Mouse (Mus musculus): ENCODE measurements around the gene Nit1.

Gene Nit1

DNA sequence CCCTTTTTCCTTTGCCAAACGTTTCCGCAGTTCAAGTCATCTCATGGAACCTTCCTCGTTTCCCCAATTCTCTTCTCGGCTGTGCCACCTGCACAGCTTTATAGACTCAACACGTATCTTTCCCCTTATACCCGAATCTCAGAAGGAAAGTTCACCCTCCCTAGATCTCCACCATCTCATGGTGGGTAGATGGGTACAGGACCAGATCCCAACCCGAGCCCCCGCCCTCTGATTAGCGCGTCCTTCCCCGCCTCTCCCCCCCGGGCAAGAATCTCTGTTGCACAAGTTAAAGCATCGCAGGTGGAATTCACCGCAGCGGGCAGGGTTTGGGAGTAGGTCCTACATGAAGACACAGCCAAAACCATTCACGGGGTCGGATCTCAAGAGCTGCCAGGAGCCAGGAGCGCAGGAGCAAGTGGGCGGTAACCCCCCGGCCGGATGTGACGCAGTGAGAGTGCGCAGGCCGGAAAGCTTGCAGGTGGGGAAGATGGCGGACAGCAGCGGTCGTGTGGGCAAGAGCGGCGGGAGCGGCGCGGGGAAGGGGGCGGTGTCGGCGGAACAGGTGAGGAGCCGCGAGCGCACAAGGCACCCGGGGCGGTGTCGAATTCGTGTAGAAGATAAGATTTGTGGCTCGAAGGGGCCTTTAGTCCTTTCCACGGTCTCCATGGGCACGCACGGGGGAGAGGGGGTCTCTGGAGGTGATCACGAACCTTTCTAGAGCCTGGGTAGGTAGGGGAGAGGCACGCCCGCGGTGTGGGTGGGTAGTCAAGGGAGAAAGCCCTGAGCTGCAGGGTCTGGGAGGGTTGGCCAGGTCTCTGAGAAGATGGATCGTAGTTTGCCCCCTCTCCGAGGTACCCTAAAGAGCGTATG lies at the start of gene Nit1, which contains the start of gene Pfdn2:
Gene Nit1, minus strand, starts transcription at position 422 of the 870 bp plus-strand sequence.
Gene Pfdn2, plus strand, starts transcription at position 446 of the 870 bp plus-strand sequence.
- DNase-seq (ENCODE audit: low read depth, low spot score): peak; percentile 91

DNA sequence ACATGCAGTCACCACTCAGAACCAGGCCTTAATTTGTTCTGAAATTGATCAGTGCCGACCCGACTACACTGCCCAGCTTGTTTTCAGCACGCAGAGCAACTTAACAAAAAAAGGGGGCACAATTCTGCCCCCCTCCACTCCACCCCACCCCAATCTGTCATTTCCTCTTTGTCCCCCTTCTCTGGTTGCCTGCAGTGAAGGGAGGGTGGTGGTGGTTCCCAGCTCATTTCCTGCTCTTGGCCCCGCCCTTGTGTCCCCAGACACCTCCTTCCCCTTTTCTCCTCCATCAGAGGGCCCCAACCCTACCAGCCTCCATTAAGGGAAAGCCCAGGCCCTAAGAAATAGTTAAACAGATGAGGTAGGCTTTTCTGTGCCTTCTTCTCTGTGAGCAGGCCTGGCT lies 44.7 kb upstream of the Nit1 start:
- no peak for DNase-seq (ENCODE audit: low read depth, low spot score)

DNA sequence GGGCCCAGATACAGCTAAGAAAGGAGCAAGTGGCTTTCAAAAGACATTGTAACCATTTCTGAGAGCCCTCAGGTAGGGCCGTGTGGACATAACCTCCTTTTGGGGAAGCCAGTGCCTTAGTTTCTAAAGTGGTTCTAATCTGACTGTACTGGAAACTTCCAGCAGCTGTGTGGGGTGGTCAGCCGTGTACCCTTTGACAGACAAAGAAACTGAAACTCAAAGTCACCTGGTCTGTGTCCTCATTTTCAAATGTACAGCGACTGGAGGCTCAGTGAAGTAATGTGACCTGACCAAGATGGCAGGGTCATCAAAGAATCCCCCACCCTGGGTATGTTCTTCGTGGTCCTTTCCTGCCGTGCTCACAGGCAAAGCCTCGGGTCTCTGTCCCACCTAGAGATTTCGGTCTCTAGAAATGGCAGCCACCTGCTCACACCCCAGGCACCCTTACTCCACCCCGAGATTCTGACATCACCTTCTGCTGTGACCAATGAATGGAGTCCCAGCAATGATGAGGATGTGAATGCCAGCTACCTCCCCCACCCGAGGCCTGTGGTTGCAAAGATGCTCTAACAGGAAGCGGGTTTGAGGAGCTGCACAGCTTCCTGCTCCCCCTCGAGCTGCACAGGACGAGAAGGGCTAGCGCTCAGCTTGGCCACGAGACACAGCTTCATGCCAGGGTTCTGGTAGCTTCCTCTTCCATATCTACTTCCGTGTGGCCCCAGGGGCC lies 43.1 kb upstream of the Nit1 start, which contains the start of gene Arhgap30:
Gene Arhgap30, plus strand, starts transcription at position 579 of the 727 bp plus-strand sequence.
- no peak for DNase-seq (ENCODE audit: low read depth, low spot score)

DNA sequence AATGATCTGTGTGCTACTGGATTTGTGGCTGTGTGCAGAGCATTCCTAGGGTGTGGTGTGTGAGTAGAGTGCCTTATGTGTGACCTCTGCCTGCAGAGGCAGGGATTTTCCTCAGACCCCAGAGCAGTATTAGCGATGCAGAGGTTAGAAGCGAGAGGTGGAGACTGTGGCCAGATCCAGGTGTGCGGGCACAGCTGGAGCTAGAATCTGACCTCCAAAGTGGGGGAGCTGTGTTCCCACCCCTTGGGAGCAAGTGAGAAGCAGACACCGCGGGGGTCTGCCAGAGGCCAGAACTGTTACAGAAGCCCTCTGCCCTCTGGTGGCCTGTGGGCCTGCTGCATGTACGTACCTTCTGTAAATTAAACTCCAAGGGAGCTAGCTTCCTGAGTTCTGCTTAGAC lies 41.7 kb upstream of the Nit1 start:
- DNase-seq (ENCODE audit: low read depth, low spot score): no peak

DNA sequence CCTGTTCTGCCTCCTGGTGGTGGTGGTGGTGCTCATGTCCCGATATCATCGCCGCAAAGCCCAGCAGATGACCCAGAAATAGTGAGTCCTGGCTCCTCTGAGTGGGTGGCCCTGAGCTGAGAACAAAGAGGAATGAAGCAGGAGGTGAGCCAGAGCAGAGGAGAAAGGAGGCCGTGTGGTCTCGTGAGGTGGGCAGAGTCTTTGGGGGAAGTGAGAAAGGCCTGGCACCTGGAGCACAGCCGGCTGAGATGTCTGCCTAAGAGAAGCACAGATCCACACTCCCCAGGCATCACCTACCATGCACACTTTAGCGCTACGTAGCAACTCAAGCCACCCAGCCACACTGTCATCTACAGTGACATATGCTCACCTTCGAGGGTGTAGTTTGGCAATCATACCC lies 39.7 kb upstream of the Nit1 start:
- no peak for DNase-seq (ENCODE audit: low read depth, low spot score)

DNA sequence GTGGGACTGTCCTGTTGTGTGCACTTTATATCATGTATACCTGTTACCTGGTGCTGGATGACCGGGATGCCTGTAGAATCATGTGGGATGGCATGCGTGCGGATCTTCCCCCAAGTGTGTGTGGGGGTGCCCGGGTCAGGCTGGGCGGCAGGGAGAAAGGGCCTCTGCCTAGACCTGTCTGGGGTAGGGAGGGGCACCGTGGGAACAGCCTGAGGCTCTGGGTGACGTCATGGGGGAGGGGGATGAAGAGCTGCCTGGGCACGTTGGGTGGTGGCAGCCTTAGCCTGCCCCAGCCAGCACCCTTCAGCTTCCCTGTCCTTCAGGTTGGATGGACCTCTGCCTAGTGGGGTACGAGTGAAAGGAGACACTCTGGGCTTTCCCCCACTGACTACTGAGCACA lies 38.9 kb upstream of the Nit1 start:
- no peak for DNase-seq (ENCODE audit: low read depth, low spot score)

DNA sequence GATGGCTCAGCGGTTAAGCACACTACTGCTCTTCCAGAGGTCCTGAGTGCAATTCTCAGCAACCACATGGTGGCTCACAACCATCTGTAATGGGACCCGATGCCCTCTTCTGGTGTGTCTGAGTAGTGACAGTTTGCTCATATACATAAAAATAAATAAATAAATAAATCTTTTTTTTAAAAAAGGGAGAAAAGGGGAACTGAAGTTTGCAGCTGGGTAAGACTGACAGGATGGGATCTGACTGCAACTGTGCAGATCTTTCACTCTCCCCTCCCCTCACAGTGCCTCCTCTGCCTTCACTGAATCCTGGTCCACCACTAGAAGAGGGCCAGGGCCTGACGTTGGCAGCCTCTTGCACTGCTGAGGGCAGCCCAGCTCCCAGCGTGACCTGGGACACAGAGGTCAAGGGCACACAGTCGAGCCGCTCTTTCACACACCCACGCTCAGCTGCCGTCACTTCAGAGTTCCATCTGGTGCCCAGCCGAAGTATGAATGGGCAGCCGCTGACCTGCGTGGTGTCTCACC lies 36.7 kb upstream of the Nit1 start:
- DNase-seq (ENCODE audit: low read depth, low spot score): no peak

DNA sequence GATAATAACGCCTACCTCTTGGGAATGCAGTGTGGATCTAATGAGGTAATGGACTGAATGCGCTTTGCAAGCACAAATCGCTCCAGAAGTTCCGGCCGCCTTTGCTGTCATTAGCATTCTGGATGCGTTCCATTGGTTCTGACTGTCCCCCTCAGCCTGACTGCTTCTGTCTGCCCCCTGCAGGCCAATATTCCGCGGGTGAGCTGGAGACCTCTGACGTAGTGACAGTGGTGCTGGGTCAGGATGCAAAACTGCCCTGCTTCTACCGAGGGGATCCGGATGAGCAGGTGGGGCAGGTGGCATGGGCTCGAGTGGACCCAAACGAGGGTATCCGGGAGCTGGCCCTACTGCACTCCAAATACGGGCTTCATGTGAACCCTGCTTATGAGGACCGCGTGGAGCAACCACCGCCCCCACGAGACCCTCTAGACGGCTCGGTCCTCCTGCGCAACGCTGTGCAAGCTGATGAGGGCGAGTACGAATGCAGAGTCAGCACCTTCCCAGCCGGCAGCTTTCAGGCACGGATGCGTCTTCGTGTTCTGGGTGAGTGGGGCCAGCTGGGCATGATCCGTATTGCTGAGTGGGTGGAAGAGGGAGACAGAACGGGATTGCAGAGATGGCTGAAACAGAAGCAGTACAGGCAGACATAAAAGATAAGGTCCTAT lies 34.6 kb upstream of the Nit1 start:
- DNase-seq (ENCODE audit: low read depth, low spot score): peak; percentile 45

DNA sequence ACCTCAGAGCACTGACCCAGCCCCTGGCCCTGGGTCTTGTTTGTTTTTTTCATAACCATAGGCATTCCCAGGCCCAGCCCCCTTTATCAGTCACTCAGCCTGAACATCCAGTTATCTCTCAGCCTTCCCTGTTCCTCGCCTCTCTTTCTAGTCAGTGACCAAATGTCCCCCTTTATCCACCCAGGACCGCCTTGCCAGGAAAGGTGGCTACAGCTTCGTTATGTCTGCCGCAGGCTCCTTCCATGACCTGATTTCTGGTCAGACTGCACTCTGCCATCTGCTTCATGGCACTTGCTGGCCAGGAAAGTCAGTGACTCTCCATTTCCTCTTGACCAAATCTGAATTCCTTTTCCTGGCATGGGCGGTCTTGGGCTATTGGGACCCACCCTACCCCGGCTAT lies 32.9 kb upstream of the Nit1 start:
- no peak for DNase-seq (ENCODE audit: low read depth, low spot score)

DNA sequence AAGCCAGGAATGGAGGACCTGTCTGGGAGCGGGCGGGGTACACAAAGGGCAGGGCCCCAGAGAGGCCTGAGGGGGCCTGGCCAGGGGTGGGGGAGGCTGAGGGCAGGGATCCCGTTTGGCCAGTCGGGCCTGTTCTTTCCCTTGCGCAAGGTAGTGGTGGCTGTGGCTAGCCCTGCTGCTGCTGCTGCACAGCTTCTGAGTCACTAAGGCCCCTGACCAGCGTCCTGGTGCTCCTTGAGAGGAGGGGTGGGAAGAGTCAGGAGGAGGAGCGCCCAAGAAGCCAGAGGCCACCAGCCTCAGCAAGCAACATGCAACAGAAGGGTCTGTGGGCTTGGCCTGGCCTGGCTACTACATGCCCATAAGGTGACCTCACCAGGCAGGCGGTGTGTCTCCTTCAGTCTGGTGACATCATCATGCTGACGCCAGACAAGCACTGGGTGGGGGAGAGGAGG lies 30.2 kb upstream of the Nit1 start:
- no peak for DNase-seq (ENCODE audit: low read depth, low spot score)

DNA sequence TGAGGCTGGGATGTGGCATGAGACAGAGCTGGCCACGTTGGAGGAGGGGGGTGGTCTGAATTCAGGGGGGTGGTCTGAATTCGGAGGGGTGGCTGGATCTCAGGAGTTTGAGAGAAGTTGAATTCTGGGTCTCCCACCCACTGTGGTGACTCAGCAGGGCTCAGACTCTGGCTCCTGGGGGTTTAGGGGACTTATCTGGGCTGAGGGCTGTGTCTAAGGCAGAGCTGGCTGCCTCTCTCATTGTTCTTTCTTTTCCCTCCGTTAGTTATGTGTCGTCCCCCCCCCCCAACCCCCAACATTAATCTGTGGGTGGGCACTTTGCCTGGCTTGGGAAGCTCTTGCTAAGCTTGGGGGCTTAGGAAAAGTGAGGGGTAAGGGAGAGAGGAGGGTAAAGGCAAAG lies 28.5 kb upstream of the Nit1 start:
- DNase-seq (ENCODE audit: low read depth, low spot score): no peak

DNA sequence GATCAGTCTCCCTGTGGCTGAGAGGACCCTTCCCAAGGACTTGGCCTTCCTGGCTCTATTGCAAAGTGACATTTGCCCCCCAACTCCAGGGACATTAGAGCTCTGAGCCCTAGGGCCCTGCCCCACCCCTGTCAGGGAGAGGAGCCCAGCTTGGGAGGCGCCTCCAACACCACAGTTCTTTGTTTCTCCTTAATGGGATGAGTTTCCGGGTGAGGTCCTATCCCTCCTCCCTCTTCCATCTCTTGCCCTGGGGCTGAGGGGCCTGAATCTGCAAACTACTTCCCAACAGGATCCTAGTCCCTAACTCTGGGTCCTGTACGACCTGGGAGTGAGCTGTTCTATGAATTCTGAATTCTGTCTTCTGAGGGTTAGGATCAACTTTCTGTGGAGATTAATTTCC lies 27.4 kb upstream of the Nit1 start:
- no peak for DNase-seq (ENCODE audit: low read depth, low spot score)

DNA sequence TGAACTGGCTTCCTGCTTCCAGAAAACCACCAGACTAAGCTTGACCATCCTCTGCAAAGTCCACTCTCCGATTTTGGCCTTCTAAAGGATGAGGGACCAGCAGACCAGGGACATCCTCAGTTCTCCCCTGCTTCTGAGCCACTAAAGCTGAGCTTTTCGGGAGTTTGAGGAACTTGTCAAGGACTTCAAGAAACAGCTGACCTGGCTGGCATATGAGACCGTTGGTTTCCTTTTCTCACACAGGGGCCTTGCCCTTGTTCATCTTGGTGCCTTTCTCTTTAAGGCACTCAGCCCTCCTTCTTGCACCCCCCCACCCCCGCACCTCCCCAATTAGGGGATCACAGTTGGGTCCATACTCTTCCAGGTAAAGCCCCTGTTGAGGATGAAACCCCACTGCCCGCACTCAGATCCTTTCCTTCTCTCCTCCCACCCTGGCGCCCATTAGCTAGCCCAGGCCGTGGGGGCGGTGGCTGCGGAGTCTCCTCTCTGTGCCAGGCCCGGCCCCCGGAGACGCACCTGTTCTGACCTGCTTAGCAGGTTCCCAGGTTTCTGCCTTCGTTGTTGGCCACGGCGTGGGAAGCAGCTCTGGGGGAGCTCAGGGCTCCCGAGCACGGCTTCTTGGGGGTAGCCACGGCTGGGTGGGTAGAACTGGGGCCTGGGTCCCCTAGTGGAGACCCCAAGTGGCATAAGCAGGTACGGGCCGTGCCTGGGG lies 24.6 kb upstream of the Nit1 start, which contains the start of gene Nectin4:
Gene Nectin4, plus strand, starts transcription at position 255 of the 712 bp plus-strand sequence.
- no peak for DNase-seq (ENCODE audit: low read depth, low spot score)

DNA sequence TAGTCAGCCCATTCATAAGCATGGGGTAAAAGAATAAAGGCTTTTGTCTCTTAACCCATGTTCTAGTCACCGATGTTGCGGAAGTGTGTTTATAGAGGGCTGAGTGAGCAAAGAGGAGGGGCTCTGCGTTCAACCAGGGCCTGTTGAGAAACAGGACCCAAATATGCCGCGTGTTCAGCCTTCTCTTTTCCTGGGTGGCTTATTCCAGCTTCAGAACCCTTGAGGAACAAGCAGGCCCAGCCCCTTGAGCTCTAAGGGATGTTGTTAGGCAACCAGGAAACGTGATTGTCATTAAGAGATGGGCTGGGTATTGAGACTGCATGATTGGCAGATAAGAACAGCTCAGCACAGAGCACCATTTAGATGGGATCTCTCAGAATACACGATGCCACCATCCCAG lies 20.5 kb upstream of the Nit1 start:
- DNase-seq (ENCODE audit: low read depth, low spot score): no peak

DNA sequence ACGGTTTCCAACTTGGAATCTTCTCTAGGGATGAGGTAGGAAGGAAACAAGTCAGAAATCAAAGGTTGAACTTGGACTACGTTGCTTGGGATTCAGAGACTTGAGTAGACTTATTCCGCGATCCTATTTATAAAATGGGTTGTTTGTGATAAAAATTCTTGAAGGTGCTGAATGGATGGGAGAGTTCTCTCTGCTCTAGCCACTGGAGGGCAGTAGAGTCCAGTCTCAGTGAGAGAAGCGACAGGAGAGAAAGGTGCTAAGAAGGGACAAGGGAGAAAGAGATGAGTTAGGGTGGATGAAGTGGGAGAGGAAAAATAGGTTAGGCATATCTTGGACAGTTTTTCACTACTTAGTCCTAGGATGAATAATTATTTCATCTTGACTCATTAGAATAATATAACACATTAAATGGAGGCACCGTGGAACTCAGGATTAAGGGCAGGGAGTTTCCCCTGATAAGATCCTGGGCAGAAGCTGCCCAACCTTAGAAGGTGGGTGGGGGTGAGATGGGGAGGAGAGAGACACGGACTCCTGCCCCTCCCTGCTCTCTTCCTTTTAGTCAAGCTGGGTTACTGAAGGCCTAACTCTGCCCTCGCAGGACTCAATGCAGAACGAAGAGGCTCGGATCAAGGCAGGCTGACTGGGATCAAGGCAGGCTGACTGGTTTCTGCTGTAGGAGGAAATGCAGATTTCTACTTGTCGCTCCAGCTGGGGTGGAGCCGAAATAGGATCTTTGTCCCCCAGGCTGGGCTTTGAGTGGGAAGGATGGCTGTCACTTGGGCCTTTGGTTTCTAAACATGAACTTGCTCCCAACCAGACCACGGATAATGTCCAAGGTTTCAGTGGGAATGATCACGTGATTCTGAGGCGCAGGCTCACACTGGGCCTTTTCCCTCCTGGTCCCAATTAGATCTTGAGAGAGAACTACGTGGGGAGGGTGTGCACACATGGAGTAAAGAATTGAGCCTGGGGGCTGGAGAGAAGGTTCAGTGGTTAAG lies 16.0 kb upstream of the Nit1 start:
- DNase-seq (ENCODE audit: low read depth, low spot score): peak; percentile 77

DNA sequence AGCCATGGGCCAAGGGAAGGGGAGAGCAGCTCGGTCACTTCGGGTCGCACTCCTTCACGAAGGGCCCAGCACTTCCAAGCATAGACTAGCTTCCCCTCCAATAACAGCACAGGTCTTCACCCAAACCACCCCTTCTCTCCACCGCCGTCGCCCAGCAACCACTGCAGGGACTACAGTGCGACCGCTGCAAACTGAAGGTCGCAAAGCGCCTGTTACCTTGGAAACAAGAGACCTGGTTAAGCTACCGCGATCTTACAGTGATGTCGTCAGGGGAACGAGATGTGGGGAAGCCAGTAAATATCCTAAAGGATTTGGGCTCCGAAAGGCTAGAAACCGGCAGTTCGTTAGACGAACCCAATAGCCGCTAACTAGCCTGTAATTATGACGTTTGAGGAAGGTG lies 15.2 kb upstream of the Nit1 start, which contains the start of gene Klhdc9:
Gene Klhdc9, minus strand, starts transcription at position 143 of the 400 bp plus-strand sequence.
- peak; percentile 83 for DNase-seq (ENCODE audit: low read depth, low spot score)

DNA sequence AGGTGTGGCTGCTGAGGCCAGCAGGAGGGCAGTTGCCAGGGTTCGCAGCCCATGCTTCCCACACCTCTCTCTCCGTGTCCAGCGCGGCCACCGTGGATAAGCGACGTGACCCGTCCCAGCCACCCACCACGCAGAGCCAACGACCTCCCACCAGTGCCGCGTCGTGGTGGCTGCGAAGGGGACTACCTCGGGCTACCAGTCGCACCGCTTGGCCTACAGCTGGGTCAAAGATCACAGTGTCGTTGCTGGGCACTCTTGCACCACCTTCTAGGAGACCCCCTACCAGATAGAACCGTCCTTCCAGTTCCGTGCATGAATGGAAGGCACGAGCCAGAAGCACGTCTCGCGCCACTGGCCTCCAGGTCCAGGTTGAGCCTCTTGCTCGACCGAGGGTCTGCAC lies 14.8 kb upstream of the Nit1 start:
- no peak for DNase-seq (ENCODE audit: low read depth, low spot score)

DNA sequence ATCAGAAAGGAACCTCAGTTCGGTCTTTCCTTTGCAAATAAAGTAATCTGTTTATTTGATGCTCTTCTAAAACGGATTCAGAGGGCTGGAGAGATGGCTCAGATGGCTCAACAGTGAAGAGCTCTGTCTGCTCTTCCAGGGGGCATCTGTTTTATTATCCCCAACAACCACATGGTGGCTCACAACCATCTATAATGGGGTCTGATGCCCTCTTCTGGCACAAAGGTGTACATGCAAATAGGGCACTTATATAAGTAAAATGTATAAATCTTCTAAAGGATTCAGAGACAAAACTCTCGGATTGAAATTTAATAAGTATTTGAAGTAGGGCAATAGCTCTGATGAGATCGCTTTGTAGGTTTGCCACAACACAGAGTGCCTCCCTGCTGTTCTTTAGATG lies 13.0 kb upstream of the Nit1 start:
- no peak for DNase-seq (ENCODE audit: low read depth, low spot score)

DNA sequence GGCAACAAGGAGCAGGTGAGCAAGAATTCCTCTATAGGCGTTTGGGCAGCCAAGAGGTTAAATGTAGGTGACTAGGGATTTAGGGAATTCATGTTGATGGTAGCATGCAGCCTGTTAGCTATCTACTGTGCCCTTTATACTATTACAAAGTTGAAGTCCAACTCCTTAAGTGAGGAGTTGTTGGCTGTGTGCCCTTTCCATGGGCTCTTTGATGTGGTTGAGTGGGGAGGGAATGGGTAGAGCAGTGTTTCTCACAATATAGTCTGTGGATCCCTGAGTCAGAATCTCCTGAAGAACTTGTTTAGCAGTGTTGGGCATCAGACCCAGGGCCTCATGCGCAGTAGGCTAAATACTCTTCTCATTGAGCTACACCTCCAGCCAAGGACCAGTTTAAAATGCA lies 11.4 kb upstream of the Nit1 start:
- no peak for DNase-seq (ENCODE audit: low read depth, low spot score)

DNA sequence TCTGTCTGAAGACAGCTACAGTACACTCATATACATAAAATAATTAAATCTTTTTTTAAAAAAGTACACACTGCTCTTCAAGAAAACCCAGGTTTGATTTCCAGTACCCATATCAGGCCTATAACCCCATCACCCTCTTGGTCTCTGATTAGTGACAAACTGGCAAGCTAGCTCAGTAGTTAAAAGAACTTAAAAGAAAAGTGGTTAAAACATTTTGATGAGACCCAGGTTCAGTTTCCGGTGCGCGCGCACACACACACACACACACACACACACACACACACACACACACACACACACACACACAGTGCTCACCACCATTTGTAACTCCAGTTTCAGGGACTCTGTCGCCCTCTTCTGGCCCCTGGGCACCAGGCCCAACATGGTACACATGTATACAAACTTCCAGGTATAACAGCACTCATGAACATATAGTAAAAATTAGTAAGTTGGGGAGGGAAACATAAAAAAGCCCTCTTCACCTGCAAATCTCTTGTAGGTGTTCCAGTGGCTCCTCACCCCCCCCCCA lies 10.4 kb upstream of the Nit1 start:
- no peak for DNase-seq (ENCODE audit: low read depth, low spot score)

Measured in retina, postnatal 7 days (tissue).